Mouse (Mus musculus): Measurements from ENCODE around the gene Ms4a6d. TPM values are rescaled to one million over a fixed set of nuclear protein-coding genes. Genes with fewer than 3 reads are reported as not detected.
A peak's percentile ranks its signal among the peaks of the same experiment; 100 is the strongest.

Gene Ms4a6d
- total RNA-seq (2021), result 1 to 10 TPM in 1 of 2 experiments, under 1 TPM in 1; 0.81 to 1.2 TPM
- long read RNA-seq, experiment 1, partial matches to known transcripts, result 0 of 2 reads
- long read RNA-seq, experiment 1, other reads (novel, unspliced or antisense), result 0 of 2 reads
- long read RNA-seq, experiment 2, partial matches to known transcripts, result 0 of 4 reads
- long read RNA-seq, experiment 2, other reads (novel, unspliced or antisense), result 0 of 4 reads

DNA sequence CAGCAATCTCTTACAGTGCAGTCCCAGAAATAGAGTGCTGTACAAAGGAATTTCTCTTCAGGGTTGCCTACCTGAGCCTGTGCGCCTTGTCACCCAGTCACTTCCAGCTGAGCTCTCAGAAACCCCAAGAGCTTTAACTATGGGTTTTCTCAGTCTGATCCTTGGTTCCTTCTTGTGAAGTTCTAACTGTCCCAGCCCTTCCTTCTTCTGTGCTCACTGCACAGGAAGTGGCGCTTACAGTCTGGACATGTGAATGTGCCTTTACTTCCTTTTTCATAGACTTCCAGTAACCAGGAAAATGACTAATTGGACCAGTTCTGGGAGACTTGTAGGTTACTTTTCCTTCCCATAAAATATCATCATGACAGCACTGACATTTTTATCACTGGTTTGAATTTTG is at the start of gene Ms4a6d:
Gene Ms4a6d (minus strand): TSS at position 247 of the 400 bp plus-strand sequence.
- no peak for DNase-seq (ENCODE audit: low spot score in 2 of 2)

DNA sequence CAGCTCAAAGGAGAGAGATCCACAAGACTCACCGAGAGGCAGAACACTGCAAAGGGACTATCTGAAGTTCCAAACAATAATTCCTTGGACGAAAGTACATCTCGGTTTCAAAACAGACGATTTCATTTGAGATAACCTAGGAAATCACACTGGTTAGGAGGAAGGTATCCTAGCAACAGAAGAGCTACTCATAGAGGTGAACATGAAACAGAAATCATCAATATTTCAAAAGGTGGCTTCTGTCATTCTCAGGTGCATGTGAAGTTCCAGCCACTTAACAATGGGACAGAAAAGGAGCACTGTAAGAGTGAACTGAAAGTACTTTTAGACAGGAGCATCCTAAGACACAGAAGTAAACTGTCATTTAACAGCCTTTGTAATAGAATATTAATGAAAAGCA is 44.9 kb upstream of the Ms4a6d start:
- no peak for DNase-seq (ENCODE audit: low spot score in 2 of 2)

DNA sequence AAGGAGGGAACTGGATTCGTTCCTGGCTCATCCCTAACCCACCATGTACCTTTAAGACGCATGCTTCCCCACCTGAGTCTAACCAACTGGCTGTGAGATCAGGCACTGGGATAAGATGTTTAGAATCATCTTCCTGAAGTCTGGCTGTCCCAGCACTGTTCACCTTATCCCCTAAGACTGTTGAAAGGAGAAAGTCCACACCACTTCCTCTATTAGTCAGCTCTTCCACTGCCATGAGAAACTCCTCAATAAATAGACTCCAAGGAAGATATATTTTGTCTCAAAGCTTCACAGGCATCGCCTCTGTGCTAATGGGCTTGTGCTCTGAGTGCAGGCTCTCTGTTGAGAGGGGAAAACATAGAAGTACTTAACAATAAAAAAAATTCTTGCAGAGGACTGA is 41.5 kb upstream of the Ms4a6d start:
- no peak for DNase-seq (ENCODE audit: low spot score in 2 of 2)

DNA sequence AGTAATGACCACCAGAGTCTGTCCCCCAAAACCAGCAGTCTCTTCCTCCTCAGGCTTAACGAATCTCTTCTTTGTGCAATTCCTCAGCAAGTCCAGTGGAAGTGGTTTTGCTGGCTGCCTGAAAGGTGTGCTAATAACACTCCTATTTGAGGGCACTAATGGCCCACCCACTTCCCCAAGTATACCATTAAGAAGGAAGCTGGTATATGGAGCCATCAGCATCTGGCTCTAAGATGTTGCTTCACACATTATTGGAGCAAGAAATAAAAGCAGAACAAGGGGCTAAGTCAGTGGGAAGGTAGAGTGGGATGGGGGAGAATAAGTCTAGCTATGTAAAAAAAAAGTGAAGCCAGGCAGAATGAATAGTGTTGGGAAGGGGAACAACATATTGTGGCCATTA is 36.1 kb upstream of the Ms4a6d start, which contains the start of gene Ms4a3:
Gene Ms4a3 (minus strand): TSS at position 120 of the 400 bp plus-strand sequence.
- DNase-seq (ENCODE audit: low spot score in 2 of 2), result no peak

DNA sequence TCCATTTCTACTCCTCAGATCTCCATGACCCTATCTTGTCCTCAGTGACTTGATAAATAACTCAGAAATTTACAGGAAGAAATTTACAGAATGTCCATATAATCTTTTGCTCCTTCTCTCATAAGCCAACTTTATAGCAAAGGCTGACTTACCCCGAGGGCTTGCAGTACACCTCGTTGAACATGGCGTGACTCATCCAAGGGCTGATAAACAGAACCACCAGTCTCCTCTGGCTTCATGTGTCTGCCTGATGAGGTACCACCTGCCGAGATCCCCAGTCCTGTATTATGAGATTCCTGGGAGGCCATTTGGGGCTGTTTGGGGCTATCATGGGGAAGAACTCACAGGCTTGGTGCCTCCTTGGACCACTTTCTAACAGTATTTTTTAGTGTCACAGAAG is 34.4 kb upstream of the Ms4a6d start:
- no peak for DNase-seq (ENCODE audit: low spot score in 2 of 2)

DNA sequence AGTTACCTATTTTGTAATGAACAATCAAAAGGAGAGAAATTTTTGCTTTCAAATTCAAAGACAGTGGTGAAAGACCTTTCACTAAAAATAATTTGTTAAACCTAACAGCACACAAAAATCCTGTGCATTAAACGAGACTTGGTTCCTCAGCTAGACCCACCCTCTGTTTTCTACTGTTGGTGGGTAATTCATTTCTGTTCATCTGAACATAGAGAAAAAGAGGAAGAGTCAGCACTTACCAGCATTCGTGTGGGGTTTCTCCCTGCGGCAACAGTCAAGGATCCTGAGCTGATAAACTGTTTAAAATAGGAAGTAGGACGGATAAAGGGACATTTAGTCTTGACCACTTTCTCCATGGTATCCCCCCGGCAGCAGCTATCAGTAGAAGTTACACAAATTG is 30.9 kb upstream of the Ms4a6d start:
- DNase-seq (ENCODE audit: low spot score in 2 of 2), result no peak

DNA sequence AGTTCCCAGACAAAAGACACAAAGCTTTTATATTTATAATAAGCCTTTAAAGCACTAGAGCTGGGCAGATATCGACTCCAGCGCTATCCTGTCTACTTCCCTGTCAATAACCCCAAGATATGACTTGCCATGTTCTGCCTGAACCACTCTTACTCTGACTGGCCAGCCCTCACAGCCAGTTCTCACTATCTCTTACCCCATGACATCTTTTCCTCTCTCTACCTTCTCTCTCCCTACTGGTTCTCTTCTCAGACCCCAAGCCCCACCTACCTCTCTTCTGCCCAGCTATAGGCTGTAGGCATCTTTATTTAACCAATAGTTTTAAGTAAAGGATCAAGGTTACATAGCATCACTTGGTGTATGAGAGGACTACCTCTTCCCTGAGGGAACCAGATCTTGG is 29.7 kb upstream of the Ms4a6d start:
- DNase-seq (ENCODE audit: low spot score in 2 of 2), result no peak

DNA sequence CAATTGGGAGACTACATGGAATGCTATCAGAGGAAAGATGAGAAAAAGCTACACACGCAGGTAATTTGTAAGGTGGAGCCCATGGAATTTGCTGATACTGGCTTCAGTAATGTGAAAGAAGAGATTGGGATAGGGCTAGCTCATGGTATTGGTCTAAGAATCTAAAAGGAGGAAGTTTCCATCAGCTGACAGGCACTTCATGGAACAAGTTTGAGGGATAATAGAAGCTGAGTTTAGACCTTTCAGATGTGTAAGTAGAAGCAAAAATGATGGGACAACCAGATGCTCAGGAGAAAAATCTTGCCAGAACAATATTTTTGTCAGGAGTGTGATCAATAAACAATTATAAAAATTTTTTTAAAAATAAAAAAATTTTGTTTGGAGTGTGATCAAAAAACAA is 29.1 kb upstream of the Ms4a6d start:
- no peak for DNase-seq (ENCODE audit: low spot score in 2 of 2)

DNA sequence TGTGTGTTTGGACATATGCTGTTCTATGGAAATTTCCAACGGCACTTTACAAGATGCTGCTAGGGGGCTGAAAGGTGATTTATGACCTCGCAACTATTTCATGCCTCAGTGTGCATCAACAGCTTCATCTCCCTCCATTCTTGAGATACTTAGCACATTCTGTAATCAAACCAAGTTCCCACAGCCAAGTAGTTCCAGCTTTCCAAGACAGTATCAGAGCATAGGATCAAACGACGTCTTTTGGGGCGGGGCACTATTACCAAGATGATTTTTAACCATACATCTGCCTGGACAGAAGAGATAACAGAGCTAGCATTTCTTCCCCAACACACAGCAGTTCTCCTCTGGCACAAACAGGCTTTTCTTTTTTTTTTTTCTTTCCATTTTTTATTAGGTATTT is 20.6 kb upstream of the Ms4a6d start:
- DNase-seq (ENCODE audit: low spot score in 2 of 2), result no peak

DNA sequence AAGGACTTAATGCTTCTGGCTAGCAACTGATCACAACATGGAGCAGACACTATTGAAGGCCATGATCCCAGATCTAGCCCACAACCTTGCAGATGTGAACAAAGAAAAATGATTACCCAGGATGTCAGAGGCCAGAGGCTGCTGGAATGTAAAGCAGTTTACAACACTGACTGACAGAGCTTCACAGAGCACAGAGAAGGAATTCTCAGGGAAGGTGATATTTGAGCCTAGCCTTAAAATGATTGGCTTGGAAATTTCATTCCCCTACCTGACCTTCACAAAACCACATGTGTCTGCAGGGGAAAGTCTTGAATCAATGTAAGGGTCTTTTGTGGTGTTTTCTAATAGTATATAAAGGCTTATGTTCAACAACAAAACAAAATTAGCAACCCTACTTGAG is 20.2 kb upstream of the Ms4a6d start:
- DNase-seq (ENCODE audit: low spot score in 2 of 2), result no peak

DNA sequence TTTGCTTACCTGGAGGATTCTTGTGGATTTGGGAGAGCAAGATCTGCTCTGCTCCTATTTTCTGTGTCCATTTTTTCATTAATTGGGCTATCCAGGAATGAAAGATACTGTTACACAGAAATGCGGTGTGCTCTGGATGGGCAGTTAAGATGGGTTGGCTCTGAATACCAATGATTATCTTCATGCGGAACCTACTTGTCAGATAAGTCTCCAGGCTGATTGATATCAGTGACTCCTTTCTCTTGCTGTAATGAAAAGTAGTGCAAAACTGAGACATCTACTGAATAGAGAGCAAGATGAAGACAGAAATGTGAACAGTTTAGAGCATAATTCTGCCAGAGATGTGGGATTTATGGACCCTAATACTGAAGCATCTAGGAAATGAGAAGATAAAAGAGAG is 18.9 kb upstream of the Ms4a6d start, which contains the start of gene Ms4a2:
Gene Ms4a2 (minus strand): TSS at position 169 of the 400 bp plus-strand sequence.
- DNase-seq (ENCODE audit: low spot score in 2 of 2), result no peak

DNA sequence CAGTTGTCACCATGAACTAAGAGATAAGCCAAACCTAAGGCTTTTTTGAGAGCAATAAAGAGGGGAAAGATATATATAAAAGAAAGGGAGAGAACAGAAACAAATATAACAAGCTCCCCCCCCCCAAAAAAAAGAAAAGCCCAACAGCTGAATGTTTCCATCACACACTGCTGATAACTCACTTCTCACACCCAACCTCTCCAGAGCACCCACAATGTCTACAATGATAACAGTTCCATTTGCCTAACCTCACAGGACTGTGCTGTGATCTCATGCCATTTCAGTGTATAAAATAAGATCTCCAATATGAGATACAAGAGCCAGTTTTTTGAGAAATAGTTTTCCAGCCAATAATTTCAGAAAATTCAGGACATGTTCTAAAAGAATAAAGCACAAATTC is 13.3 kb upstream of the Ms4a6d start:
- DNase-seq (ENCODE audit: low spot score in 2 of 2), result no peak

DNA sequence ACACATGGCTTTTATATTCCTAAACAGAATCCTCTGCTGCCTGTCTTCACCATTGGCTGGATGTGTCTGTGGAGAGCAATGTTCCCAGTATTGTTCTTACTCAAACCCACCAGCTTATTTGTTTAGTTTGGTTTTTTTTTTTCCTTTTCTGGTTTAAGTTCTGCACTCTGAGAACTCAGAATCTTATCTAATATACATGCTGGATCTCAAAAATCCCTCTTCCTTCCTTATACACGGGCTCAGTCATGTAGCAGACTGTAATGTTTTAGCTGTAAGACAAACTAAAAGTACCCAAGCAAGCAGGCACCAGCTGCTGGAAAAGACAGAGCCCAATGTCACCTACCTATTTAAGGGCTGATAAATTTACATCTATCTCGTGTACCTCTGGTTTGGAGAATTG is 10.2 kb upstream of the Ms4a6d start:
- no peak for DNase-seq (ENCODE audit: low spot score in 2 of 2)

DNA sequence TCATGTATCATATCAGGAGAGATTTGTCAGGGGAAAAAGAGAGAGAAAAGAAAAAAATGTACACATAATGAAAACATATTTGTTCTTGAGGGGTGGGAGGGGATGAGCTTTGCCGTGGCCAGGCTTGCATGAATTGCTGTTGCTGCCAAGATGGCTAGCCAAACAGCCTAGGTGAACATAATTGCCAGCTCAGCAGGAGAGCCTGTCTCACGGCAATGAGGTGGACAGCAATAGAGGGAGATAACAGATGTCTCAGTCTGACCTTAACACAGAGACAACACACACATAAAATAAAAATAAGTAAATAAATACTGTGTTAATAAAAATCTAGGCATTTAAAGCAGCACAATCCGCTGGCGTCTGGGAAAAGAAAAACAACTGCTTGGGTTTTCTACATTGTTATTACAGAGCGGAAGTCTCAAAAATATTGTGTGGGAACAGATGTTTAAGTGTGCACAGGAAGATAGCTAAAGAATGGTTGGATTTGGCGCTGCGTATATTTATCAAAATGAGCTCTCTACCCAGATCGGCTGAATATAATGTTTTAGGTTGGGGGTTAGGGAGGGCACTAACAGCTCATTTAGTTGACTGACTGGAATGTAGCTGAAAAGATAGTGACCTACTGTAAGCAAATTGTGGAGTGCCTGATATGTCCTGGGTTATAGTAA is 9.3 kb upstream of the Ms4a6d start:
- no peak for DNase-seq (ENCODE audit: low spot score in 2 of 2)

DNA sequence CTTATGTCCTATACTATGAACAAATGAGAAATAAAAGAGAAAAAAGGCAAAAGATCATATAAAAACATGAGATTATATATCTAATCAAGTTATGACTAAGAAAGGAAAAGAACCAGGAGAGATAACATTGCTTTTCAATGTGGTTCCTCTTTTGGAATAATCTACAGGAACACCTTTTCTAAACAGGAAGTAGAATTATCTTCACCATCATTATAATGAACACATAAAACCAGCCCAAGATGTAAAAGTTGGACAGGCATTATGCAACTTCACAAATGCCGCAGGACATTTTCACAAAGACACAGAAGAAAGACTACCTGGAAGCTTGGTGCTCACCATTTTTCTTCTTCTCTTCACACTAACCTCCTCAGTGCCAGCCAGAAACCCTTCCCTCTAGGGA is 8.4 kb upstream of the Ms4a6d start:
- DNase-seq (ENCODE audit: low spot score in 2 of 2), result no peak

DNA sequence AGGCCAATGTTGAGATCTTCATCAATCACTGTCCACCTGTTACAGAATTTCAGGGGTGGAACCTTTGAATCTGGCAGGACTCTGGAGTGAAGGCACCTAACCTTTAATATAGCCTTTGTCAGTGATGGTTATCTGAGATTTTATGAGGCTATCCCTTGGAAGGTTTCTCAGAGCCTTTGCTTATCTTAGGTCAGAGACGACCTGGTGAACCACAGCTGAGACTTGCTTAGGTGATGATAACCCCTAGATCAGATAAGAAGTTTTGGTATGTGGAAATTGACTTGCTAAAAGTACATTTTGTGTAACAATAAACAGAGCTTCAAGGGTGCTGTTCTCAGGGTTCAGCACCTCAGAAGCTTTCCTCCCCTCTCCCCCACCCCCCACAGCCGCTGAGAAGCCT is 7.6 kb upstream of the Ms4a6d start:
- DNase-seq (ENCODE audit: low spot score in 2 of 2), result no peak

DNA sequence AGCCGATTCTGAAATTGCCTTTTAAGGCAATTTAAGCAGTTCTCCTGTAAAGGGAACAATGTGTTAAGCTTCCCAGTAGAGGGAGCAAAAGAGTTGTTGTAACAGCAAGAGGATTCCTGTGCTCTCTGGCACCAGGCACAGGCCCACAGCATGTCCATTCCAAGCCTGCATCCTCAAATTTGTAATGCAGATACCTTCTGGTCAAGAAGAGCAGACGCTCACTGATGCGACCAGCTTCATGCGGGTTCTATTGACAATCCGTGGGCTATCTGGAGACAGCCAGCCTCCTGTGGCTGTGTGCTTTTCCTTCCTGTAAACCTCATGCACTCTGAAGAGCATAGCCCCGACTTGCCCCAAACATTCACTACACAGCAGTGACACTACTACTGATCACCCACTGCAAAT is 6.9 kb upstream of the Ms4a6d start:
- DNase-seq (ENCODE audit: low spot score in 2 of 2), result peak; percentile 15 to 56

DNA sequence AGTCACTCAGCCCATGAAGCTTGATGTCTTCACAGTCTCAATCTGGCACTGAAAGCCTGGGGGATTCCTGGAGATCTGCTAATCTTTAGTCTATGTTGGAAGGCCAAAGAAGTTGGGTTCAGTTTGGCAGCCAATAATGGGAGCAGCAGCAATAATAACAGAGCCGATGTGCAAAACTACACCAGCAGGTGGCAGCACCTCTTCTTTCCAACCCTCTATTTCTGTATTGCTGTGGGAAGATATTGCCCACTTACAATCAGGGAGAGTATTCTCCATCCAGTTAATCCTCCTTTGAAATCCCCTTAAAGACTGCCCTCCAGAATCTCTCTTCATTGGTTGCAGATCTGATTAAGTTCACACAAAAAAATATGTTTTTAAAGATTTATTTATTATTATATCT is 3.5 kb upstream of the Ms4a6d start:
- peak; percentile 25 to 30 for DNase-seq (ENCODE audit: low spot score in 2 of 2)

DNA sequence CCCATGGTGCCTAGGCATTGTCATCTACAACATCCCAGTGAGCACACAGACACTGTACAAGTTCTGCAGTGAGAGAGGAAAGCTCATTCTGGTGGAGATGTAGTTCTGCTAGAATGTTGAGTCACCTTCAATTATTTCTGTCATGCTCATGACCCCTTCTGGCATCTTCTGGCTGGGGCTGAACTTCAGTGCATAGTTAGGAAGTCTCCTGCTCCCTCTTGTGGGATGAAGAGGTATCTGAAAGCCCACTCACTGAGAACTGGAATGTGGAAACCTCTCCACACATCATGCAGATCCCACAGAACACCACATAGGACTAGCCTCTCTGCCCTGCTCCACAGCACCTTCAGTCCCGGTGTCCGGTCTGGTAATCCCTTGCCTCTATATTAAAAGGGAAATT is 2.6 kb downstream of the Ms4a6d start:
- DNase-seq (ENCODE audit: low spot score in 2 of 2), result peak; percentile 16 to 36

DNA sequence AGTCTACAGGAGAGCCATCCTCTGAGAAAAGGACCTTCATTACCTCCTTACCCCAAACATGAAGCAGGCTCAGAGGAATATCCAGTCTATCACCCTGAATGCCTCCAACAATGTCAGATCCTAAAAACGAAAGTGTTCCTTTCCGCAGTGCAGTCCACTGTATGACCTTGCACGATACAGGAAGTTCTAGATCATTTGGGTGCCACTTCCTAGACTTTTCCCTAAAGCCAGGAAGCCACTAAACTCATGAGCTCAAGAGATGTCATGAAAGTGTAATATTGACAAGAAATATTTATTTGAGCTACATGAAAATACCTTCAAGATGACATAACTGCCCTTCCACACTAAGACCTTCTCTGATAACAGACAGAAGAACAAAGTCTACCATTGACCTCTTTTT is 3.3 kb downstream of the Ms4a6d start:
- no peak for DNase-seq (ENCODE audit: low spot score in 2 of 2)

DNA sequence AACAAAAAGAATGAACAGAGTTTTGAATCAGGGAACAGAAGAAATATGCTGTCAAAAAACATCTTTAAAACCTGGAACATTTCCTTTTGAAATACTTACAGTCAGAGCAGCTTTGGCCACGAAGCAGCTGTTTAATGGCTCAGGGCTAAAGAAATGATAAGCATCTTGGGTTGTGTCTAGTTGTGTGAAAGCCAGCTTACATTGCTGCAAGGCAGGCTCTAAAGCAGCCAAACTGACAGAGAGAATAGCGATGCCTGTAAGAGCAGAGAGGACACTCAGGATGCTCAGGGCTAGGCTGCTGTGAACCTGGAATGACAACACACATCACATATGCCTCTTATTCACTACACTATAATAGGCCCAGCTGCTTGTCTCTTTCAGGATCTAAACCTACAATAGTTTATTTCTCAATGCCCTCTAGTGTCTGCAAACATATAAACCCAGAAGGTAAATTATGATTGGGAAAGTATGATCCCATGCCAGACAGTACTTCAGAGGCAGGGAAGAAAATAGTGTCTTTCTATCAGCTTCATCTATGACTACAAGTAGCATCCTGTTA is 14.7 kb downstream of the Ms4a6d start:
- no peak for DNase-seq (ENCODE audit: low spot score in 2 of 2)

DNA sequence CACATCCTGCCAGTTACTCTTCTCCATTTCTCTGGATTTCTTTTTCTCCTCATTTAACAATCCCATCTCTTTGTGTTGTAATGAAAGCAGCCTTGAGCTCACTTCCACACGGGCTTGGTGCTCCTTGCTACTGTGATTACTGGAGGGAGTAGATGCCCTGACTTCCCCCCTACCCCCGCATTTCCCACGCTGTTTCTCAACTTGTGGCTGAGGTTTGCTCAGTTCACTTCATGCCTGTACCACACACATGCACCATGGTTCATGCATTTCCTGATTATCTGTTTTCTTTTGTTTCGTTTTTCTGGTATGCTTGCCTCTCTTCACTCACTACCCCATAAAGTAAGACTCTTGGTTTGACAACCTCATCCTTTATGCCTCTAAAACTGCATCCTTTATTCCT is 15.4 kb downstream of the Ms4a6d start:
- DNase-seq (ENCODE audit: low spot score in 2 of 2), result no peak

DNA sequence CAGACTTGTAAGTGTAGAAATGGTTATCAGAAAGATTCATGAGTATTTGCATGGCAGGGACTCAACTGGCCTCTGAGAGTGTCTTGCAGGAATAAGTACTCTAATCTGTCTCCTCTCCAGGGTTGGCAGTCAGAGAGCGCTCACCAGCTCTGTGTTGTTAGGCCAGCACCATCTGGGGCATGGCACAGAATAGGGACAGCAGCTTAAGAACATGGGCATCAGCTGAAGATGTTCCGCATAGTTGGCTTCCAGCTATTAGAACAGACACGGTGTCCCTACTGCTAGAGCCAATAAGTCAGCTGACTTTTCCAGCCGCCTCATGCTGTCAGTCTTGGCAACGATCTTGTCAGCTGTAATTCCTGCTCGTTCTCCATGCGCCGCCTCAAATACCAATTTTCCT is 29.7 kb downstream of the Ms4a6d start:
- DNase-seq (ENCODE audit: low spot score in 2 of 2), result no peak

Data from layer of hippocampus, postnatal 14 days (tissue).